Mouse (Mus musculus) CD4-positive helper T cell, adult 2 months (primary cell): ENCODE measurements around the gene Als2cr12.
A peak's percentile ranks its signal among the peaks of the same experiment; 100 is the strongest.
"Not testable (repeated sequence)": the region's sequence is repeated elsewhere in the genome, so short reads cannot be mapped to it uniquely, and the experiment has no call there.

Experiments used
- DNase-seq: peaks from one replicate; pipeline ENCODE4 v3.0.0-alpha.2; 2012; ENCODE audit warnings: low read depth, missing footprints, low spot score

The Als2cr12 gene

GRCm38 (mm10) chr1:58719356-58719945 lies 23.7 kb upstream of the Als2cr12 start:
- peak; percentile 53 for DNase-seq

- no peak for DNase-seq
These were observed 21.9 kb upstream of the Als2cr12 start for GRCm38 (mm10) chr1:58717589-58718270.

DNA sequence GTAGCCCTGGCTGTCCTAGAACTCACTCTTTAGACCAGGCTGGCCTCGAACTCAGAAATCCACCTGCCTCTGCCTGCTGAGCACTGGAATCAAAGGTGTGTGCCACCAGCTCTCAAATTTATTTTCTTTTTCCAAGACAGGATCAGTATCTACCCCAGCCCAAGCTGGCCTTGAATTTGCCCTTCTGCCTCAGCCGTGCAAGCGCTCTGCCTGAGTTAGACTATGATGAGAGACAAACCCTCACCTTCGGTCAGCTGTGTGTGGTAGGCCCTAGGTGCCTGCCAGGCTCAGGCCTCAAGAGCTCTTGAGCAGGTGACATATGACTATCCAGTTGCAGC lies 21.1 kb upstream of the Als2cr12 start:
- DNase-seq = no peak

DNA sequence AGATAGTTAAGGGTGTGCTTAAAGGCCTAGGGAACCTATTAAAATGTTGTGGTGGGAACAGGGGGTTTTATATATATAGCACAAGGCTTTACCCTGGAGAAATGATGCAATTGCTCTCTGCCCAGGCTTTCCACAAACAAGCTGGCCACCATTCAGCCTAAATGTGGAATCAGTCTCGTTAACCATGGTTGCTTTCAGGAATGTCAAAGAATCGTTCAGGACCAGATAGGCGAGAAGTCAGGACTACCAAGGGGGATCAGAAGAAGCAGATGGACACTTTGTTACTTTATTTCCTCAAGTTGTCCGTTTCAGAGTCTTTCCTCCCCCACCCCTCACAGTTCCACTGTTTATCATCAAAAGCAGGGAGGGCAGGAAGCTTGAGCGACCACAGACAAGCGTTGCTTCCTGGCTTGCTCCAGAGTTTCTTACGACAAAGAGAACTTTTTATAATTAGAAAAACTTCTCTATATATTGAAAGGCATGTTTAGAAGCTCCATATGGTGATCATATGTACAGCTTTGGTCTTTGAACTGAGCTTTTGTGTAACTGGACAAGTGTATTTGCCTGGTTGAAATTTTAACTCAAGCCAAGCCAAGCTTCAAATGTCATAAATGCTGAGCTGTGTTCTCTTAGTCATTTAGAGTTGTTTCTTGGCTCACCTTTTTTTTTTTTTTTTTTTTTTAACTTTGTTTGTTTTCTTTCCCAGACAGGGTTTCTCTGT lies 20.5 kb upstream of the Als2cr12 start:
- DNase-seq = peak; percentile 61

DNA sequence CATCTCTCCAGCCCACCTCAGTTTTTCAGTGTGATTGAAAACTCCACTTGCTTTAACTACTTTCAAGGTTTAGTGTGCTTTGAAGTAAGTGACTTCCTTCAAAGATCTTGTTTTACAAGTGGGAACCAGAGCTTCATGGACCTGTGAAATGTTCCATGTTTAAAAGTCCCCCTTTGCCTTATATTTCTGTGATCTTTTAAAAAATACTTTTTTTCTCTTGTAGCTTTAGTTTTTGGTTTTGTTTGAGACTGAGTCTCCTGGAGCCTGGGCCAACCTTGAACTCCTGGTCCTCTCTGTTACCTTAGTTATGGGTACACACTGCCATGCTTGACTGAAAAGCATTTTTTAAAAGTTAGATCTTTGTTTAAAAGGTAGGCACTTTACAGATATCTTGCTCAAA lies 19.7 kb upstream of the Als2cr12 start:
- peak; percentile 50 for DNase-seq

DNA sequence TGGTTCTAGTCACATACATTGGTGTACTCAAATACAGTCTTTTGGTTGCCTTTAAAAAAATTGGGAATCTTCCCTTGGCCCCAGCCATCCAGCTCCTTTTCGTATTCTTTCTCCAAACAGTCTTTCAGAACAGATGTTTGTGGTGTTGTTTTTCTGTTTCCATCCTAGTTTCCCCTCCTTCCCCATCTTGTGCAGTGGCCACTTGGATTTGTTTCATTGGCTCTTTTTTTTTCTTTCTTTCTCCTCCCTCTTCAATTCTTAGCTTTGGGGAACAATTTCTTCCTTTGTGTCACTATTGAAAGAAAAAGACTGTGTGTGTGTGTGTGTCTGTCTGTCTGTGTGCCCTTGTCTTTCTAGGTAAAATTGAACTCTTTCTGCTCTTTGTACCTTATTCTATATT lies 18.6 kb upstream of the Als2cr12 start:
- peak; percentile 23 for DNase-seq

DNA sequence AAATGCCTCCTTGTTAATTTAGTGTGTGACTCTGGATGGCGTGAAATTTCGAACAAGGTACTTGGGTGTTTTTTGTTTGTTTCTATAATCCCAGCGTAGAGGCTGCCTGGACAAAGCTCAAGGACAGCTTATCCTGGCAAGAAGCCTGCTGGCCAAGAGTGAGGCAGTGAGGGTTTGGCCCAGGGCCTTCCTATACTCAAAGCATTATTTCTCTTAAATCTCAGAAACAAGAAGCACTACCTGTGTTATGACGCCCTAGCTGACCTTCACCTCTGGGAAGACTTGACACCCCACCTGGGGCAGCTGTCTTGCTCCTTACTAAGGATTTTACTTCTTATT lies 18.1 kb upstream of the Als2cr12 start:
- DNase-seq = no peak

- DNase-seq = no peak
These were observed 17.5 kb upstream of the Als2cr12 start for GRCm38 (mm10) chr1:58713081-58713892.

- DNase-seq = peak; percentile 88
These were observed 16.6 kb upstream of the Als2cr12 start for GRCm38 (mm10) chr1:58712076-58713061.

DNA sequence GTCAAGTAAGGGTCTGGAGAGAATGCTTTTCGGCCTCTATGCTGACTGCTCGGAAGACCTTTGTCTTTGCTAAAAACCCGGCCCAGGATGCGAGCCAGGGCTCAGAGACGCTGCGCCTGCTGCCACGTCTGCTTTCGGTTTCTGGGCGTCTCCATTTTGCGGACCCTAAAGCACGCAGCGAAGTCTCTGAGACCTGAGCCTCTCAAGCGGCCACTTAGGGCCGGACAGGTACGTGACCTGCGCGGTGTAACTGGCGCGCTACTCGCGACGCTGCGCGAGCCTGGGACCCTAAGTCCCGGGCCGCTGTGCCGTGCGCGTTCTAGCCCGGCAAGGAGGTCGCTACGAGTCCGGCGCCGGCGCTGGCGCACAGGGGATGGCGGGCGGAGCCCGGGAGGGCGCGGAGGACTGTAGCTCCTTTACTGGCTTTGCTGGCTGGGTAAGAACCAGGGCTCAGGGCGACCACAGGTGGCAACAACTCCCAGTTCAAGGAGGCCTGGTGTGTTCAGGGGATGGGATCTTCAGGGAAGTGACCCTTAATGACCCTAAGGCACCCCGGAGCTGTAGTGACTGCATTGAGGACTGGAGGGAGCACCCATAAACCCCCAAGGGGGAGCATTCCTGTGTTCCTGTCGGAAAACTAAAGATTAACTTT lies 15.7 kb upstream of the Als2cr12 start, which contains the start of gene Cflar:
TSS of gene Cflar (plus strand) at position 144 of the 652 bp plus-strand sequence.
- peak; percentile 83 for DNase-seq

- DNase-seq = peak; percentile 64
These were observed 15.0 kb upstream of the Als2cr12 start for GRCm38 (mm10) chr1:58710711-58711364.

DNA sequence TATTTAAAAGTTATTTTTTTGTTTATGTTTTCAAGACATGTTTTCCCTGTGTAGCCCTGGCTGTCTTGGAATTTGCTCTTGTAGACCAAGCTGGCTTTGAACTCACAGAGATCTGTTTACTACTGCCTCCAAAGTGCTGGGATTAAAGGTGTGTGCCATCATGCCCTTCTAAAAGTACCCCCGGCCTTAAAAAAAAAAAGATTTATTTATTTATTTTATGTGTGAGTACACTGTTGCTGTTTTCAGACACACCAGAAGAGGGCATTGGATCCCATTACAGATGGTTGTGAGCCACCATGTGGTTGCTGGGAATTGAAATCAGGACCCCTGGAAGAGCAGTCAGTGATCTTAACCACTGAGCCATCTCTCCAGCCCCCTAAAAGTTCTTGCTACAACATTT lies 14.3 kb upstream of the Als2cr12 start:
- not testable (repeated sequence) for DNase-seq

- DNase-seq = not testable (repeated sequence)
These were observed 4.9 kb upstream of the Als2cr12 start for GRCm38 (mm10) chr1:58700580-58701162.

GRCm38 (mm10) chr1:58699988-58700387 lies 4.2 kb upstream of the Als2cr12 start:
- DNase-seq = no peak

DNA sequence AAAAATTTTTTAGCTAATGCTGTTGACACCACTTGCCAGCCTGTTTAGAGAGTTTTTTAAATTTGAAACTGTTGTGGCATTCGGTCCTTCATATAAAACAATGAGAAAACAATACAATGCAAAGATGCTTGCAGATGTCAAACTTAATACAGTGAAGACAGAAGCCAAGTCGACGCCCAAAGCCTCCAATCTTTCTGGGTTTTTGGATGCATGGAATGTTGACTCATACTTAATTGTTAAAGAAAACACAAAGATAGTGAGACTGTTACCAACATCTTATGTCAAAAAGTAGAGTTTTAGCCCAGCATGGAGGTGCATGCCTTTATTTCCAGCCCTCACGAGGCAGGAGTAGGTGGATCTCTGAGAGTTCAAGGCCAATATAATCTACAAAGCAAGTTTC lies 3.0 kb upstream of the Als2cr12 start:
- DNase-seq = no peak

DNA sequence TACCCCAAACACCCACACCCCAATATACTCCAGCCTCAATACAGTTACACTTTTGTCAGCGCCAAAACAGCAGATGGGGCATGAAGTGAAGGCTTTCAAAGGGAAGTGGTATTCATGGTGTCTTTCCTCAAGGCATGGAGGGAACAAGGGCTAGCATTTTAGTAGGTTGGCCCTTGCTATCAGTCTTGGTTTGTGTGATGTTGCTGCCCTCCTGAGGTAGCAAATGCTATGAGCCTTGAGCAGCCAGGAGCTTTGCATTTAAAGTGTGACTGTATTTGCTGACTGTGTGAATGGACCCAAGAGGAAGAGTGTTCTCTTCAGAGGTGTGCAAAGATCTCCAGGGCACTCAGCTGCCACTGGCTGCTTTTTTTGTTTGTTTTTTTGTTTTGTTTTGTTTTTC lies 1.8 kb upstream of the Als2cr12 start:
- peak; percentile 40 for DNase-seq

DNA sequence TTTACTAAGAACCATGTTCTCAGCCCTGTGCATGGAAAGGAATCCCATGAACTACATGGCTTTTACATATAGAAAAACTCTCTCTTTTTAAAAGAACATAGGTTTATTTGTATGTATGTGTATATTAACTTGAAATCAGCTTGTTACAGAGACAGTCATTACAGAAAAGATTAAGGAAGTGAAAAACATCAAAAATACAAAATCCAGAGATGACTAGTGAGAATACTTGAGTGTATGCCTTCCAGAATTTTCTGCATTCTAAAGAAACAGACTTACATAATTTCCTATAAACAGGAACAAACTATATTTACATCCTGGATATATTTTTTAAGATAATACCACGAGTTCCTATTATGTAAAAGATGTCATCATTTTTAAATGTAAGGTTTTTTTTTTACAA lies 2.1 kb downstream of the Als2cr12 start:
- no peak for DNase-seq

DNA sequence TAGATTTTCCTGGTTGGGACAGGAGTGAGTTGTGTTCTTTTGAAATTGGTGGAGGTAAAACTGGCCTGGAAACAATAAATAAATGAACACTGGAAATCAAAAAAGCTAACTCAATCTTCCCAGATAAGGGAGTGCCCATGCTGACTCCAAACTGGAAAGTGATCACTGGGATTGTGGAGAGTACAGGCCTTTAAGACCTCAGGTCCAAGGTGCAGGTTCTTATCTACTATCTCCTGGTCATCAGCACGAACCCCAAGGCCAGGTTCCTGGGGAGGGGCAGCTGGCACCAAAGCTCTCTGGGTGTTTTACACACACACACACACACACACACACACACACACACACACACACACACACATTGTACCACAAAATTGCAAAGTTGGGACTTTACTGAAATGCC lies 4.1 kb downstream of the Als2cr12 start:
- not testable (repeated sequence) for DNase-seq

- not testable (repeated sequence) for DNase-seq
These were observed 4.8 kb downstream of the Als2cr12 start for GRCm38 (mm10) chr1:58690834-58691488.
